Mouse (Mus musculus) limb, embryonic 10.5 days (tissue): ENCODE measurements at regions not wholly inside any gene's neighbourhood (a gene's known extent, or its start where the extent isn't known, plus 50 kb on each side); places are given as distances from the start of the nearest gene placed in this dataset.

Experiments used
- DNase-seq: peaks from one replicate; pipeline ENCODE4 v3.0.0-alpha.2; 2017; ENCODE audit warnings: low spot score
- H3K27ac ChIP-seq: fragments of 300-500 bp; sonication (generic); 2 replicates; pipeline ENCODE4 v1.5.1; 2016; ENCODE audit warnings: mild to moderate bottlenecking
- H3K27me3 ChIP-seq: fragments of 300-500 bp; sonication (generic); 2 replicates; pipeline ENCODE4 v1.6.1; 2016; ENCODE audit warnings: low read depth, mild to moderate bottlenecking; ENCODE audit not compliant: poor library complexity, severe bottlenecking
- H3K36me3 ChIP-seq: fragments of 300-500 bp; sonication (generic); 2 replicates; pipeline ENCODE4 v1.6.1; 2016; ENCODE audit warnings: mild to moderate bottlenecking, moderate library complexity
- H3K4me1 ChIP-seq: fragments of 300-500 bp; sonication (generic); 2 replicates; pipeline ENCODE4 v1.6.1; 2016
- H3K4me3 ChIP-seq: fragments of 300-500 bp; sonication (generic); 2 replicates; pipeline ENCODE4 v1.5.1; 2016; ENCODE audit warnings: mild to moderate bottlenecking, moderate library complexity
- H3K9me3 ChIP-seq: fragments of 300-500 bp; sonication (generic); replicated peaks from 2 replicates; pipeline ENCODE4 v1.6.1; 2016; ENCODE audit warnings: mild to moderate bottlenecking
- WGBS: fragments of 180-500 bp; shearing (Covaris S2); methylation state at CpG from one replicate; pipeline ENCODE4 v1.1.7; 2016; 5-methylcytosine and 5-hydroxymethylcytosine counted together

GRCm38 (mm10) chr2:180396211-180396610 is 59.8 kb upstream of the Slco4a1 start:
- no peak for DNase-seq
- Histone ChIP-seq H3K36me3 (no peaks in the 10 kb centered on the region), H3K27me3 (peaks cover 11% of the 10 kb centered on the region), H3K4me3 (no peak overlapping the region), H3K4me1 (peaks cover 4% of the 10 kb centered on the region; the same call in 1 of the 2 replicates), H3K9me3 (no peaks in the 10 kb centered on the region), H3K27ac (no peak overlapping the region)
- 77% methylated on average over 3 of the region's 3 CpGs for WGBS

DNA sequence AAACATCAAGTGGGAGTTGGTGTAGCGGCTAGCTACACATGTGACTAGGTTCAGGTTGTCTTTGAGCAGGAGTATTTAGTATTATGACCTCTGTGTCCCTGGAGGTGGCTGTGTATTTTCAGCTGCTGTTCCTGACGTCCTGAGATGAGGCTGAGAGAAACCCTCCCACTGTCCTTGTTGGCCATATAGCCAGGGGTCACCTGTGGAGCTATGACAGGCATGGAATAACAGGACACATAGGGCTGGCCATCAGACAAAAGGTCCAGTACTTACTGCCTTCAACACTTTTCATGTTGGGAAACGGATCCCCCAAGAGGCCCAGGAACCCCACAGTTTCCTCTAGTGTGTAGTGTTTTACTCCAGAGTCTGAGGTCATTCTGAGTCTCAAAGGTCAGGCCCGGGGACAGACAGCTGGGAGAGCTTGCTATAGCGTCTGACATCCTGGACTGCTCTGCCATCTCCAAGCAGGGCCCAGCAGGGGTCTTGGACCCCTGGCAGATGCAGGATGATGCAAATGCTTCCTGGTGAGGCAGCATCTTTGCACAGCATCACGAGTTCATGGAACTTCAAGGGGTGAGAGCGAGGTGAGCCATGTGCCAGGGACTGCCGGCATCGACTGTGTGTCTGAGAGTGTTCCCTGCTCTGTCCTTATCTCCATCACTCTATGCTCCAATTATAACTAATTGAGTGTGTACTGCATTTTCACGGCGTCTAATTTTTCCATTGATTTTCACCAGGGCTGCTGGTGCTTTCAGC is 60.6 kb upstream of the Slco4a1 start:
- no peaks in the 10 kb centered on the region for H3K9me3 ChIP-seq
- no peak overlapping the region for H3K4me3 ChIP-seq
- peaks cover 10% of the 10 kb centered on the region; the same call in 1 of the 2 replicates for H3K4me1 ChIP-seq
- no peak overlapping the region for H3K27ac ChIP-seq
- WGBS: 62% methylated on average over 11 of the region's 11 CpGs
- H3K36me3 ChIP-seq: no peaks in the 10 kb centered on the region
- DNase-seq: no peak
- peaks cover 16% of the 10 kb centered on the region for H3K27me3 ChIP-seq

DNA sequence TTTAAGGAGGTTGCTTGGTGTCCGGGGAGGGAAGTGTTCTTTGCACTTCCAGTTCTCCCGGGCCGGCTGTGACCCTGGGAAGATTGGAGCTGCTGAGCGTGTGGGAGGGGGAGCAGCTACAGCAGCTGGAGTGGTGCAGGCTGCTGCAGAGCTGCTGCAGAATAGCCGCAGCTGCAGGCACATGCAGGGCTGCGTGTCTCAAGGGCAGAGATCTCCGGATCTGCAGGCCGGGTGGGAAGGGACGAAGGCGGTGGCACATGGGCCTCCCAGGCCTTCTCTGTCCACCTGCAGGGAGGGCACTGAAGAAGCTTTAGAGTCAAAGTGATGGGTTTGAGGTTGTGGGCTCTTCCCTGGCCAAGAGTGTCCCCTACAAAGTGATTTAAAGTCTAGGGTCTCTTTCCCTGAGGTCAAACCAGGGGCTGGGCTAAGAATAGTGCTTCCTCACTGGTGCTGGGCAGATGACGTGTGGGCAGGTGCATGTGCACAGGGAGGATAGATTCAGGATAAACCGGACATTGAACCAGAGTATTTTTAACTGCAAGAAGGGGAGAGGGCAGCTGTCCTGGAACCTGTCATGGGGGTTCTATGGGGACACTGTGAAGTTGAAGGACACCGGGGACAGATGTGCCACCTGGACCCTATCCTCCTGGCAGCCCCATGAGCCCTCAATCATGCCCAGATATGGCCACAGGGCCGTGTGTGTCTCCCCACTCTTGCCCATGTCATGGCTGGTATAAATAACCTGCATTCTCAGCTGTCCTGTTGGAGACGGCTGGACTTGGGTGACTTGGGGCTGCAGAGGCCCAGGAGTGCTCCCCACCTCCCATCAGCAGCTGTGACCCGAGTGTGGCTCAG is 58.6 kb upstream of the Gata5 start:
- H3K4me1 ChIP-seq: peaks cover 10% of the 10 kb centered on the region; the same call in 1 of the 2 replicates
- peaks cover 40% of the 10 kb centered on the region for H3K27me3 ChIP-seq
- no peak for DNase-seq
- no peak overlapping the region for H3K27ac ChIP-seq
- no peaks in the 10 kb centered on the region for H3K9me3 ChIP-seq
- H3K36me3 ChIP-seq: no peaks in the 10 kb centered on the region
- H3K4me3 ChIP-seq: no peak overlapping the region
- 68% methylated on average over 16 of the region's 16 CpGs for WGBS

DNA sequence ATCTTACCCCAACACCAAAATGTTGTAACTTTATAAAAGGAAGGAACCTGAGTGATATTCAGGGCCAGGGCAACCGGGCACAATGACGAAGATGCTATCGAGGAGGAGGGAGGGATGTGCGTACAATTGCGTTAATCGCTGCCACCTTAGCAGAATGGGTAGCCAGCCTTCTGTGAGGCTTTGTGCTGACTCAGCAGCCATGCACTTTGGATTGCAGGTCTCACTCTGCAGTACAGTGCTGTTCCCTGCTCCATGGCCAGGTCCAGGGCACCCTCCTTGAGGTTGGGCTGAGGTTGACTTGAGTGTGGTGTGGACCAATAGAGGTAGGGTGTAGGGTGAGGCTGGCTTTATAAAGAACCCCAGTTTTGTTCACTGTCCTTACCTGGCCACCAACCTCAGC is 57.8 kb upstream of the Gata5 start:
- no peaks in the 10 kb centered on the region for H3K9me3 ChIP-seq
- H3K27me3 ChIP-seq: peaks cover 47% of the 10 kb centered on the region
- no peaks in the 10 kb centered on the region for H3K36me3 ChIP-seq
- 90% methylated on average over 6 of the region's 6 CpGs for WGBS
- H3K27ac ChIP-seq: no peak overlapping the region
- DNase-seq: no peak
- no peak overlapping the region for H3K4me3 ChIP-seq
- H3K4me1 ChIP-seq: peaks cover 10% of the 10 kb centered on the region; the same call in 1 of the 2 replicates

GRCm38 (mm10) chr2:180391349-180391748 is 56.9 kb upstream of the Gata5 start:
- peaks cover 57% of the 10 kb centered on the region for H3K27me3 ChIP-seq

GRCm38 (mm10) chr2:180390216-180390996 is 55.9 kb upstream of the Gata5 start:
- Histone ChIP-seq H3K9me3 (no peaks in the 10 kb centered on the region), H3K4me3 (no peak overlapping the region), H3K27me3 (peaks cover 66% of the 10 kb centered on the region), H3K27ac (no peak overlapping the region), H3K36me3 (no peaks in the 10 kb centered on the region), H3K4me1 (peaks cover 24% of the 10 kb centered on the region)
- DNase-seq: no peak
- 73% methylated on average over 15 of the region's 15 CpGs for WGBS

More at GRCm38 (mm10) chr2:180391349-180391748, 56.9 kb upstream of the Gata5 start:
- H3K27ac ChIP-seq: no peak overlapping the region
- H3K9me3 ChIP-seq: no peaks in the 10 kb centered on the region
- 85% methylated on average over 3 of the region's 3 CpGs for WGBS
- peaks cover 14% of the 10 kb centered on the region for H3K4me1 ChIP-seq
- no peak overlapping the region for H3K4me3 ChIP-seq
- no peak for DNase-seq
- H3K36me3 ChIP-seq: no peaks in the 10 kb centered on the region

DNA sequence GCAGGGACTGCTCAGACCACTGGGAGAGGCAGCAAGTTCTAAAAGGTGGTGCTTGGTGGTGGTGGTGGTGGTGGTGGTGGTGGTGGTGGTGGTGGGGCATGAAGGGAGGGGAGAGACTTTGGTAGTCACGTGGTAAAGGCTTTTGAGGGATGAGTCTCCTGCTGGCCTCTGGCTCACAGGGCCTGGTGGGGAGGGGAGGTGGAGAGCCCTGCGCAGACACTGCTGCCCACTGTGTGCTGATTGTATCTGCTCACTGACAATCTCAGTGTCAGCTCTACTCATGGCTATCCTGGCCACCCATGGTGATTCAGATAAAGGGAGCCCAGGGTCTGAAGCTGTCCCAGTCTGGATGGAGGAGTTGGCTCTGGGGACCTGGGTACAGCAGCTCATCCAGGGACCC is 55.0 kb upstream of the Gata5 start:
- Histone ChIP-seq H3K27ac (no peak overlapping the region), H3K27me3 (peaks cover 75% of the 10 kb centered on the region), H3K36me3 (no peaks in the 10 kb centered on the region), H3K4me1 (peaks cover 28% of the 10 kb centered on the region), H3K9me3 (no peaks in the 10 kb centered on the region), H3K4me3 (no peak overlapping the region)
- no peak for DNase-seq
- 40% methylated on average over 2 of the region's 2 CpGs for WGBS

DNA sequence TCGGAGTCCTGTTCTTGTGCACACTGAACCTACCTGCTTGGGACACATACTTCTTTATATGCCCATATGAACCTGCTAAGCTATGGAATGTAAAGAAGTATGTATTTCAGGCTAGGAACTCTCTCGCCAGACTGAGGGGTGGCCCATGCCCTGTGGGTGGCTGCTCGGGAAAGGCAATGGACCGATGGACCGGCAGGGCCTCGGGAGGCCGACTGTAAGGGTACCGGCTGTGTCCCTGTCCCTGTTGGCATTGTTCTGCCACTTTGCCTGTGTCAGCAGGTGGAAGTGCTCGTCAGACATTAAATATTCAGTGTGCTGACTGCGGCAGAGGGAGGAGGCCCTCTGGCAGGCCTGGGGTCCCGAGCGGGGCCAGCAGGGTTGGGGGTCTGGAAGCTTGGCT is 54.5 kb upstream of the Gata5 start:
- Histone ChIP-seq H3K9me3 (no peaks in the 10 kb centered on the region), H3K27ac (no peak overlapping the region), H3K27me3 (peaks cover 80% of the 10 kb centered on the region), H3K4me1 (peaks cover 28% of the 10 kb centered on the region), H3K4me3 (no peak overlapping the region), H3K36me3 (no peaks in the 10 kb centered on the region)
- 80% methylated on average over 12 of the region's 12 CpGs for WGBS
- no peak for DNase-seq

- H3K27me3 ChIP-seq: peaks cover 88% of the 10 kb centered on the region
- H3K9me3 ChIP-seq: no peaks in the 10 kb centered on the region
- no peak overlapping the region for H3K27ac ChIP-seq
- H3K36me3 ChIP-seq: no peaks in the 10 kb centered on the region
- WGBS: 75% methylated on average over 5 of the region's 5 CpGs
- no peak overlapping the region for H3K4me3 ChIP-seq
- no peak for DNase-seq
- H3K4me1 ChIP-seq: peaks cover 27% of the 10 kb centered on the region
These were observed 53.6 kb upstream of the Gata5 start for GRCm38 (mm10) chr2:180388122-180388521.

- H3K4me3 ChIP-seq: no peak overlapping the region
- peaks cover 88% of the 10 kb centered on the region for H3K27me3 ChIP-seq
- H3K4me1 ChIP-seq: peaks cover 24% of the 10 kb centered on the region
These were observed 52.8 kb upstream of the Gata5 start for GRCm38 (mm10) chr2:180387305-180387704.

DNA sequence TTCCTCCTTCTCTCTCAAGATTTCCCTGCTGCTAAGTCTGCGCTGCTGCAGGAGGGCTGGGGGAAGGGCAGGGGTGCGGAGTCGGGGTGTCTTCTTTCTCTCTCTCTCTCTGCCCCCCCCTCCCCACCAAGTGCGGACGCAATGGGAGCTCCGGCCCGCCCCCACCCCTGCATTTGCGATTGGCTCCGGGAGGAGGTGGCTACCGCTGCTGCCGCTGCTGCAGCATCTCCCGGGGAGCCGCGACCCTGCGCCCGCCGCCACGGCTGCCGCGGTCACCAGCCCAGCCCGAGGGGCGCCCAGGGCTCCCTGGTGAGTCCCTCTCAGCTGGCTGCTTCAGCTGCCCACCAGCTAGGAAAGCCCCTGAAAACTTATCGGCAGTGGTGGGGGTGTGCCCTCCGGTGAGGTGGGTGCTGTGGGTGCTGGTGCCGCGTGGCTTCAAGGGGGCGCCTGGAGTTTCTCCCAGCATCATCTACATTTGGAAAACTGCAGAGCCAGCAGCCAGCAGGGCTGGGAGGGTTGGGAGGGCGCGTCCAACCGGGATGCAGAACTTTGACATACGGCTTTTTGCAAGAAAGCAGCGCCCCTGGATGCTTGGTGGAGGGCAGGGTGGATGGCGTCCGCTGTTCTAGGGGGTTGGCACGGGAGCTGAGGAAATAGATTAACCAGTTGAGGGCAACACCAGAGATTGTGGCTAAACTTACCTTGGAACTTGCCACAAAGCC is 51.6 kb upstream of the Gata5 start:
- peaks cover 89% of the 10 kb centered on the region for H3K27me3 ChIP-seq
- H3K4me3 ChIP-seq: peak overlapping the region; percentile 57
- H3K36me3 ChIP-seq: no peaks in the 10 kb centered on the region
- H3K9me3 ChIP-seq: no peaks in the 10 kb centered on the region
- peak overlapping the region; percentile 47 for H3K27ac ChIP-seq
- peak; percentile 58 for DNase-seq
- WGBS: 2% methylated on average over 34 of the region's 35 CpGs
- peaks cover 23% of the 10 kb centered on the region for H3K4me1 ChIP-seq

More at GRCm38 (mm10) chr2:180387305-180387704, 52.8 kb upstream of the Gata5 start:
- Histone ChIP-seq H3K36me3 (no peaks in the 10 kb centered on the region), H3K27ac (no peak overlapping the region), H3K9me3 (no peaks in the 10 kb centered on the region)
- WGBS: 36% methylated on average over 2 of the region's 2 CpGs
- DNase-seq: no peak

DNA sequence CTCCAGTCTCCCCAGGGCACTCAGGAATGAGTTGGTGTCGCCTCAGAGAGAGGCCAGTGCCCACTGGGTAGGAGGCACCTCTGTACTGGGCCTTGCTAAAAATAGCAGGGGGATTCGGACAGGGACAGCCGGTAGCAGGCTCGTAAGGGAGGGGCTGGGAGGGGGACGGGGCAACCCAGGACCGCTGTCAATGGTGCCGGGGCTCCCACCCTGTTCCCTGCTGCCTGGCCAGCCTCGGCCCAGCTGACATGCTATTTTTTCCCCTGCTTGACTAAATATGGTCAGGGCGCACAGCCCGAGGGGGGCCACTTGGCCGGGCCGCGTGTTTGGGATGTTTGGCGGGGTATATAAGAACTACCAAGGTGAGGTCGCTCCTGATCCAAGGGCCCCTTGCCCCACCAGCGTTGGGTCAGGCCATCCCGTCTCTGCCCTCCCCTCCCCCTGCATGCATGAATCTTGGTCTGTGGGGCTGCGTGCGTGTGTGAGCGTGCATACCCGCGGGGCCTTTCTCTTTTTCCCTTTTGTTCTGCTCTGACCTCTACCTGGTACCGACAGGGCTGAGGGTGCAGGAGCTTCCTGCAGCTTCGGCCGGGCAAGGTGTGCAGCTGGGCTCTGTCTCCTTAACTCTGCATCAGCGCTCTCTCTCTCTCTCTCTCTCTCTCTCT is 50.9 kb upstream of the Gata5 start:
- peaks cover 83% of the 10 kb centered on the region for H3K27me3 ChIP-seq
- peak; percentile 45 for DNase-seq
- H3K4me3 ChIP-seq: peak overlapping the region; percentile 57
- H3K27ac ChIP-seq: peak overlapping the region; percentile 47
- no peaks in the 10 kb centered on the region for H3K9me3 ChIP-seq
- no peaks in the 10 kb centered on the region for H3K36me3 ChIP-seq
- H3K4me1 ChIP-seq: peaks cover 18% of the 10 kb centered on the region
- 4% methylated on average over 26 of the region's 26 CpGs for WGBS
